Mouse (Mus musculus) activated CD4-positive, CD25-positive, alpha-beta regulatory T cell, adult 4 months (primary cell): Measurements from ENCODE around the gene Svs6. TPM values are rescaled to one million over a fixed set of nuclear protein-coding genes. Genes with fewer than 3 reads are reported as not detected.
"Not testable (repeated sequence)": the region's sequence is repeated elsewhere in the genome, so short reads cannot be mapped to it uniquely, and the experiment has no call there.

Source experiments
- ATAC-seq: one replicate; pipeline ENCODE4 v1.8.0; 2017
- polyA plus RNA-seq, 2 experiments: library from polyadenylated mRNA; unstranded; fragments of 100-300 nt; shearing (Covaris generic); gene quantifications; one replicate each; pipeline ENCODE4 v1.2.1; 2017

The Svs6 gene
- polyA plus RNA-seq = not detected

GRCm38 (mm10) chr2:164316451-164316850 lies at the start of gene Svs6:
Gene Svs6 (plus strand): TSS chr2:164316751.
- ATAC-seq = not testable (repeated sequence)

DNA sequence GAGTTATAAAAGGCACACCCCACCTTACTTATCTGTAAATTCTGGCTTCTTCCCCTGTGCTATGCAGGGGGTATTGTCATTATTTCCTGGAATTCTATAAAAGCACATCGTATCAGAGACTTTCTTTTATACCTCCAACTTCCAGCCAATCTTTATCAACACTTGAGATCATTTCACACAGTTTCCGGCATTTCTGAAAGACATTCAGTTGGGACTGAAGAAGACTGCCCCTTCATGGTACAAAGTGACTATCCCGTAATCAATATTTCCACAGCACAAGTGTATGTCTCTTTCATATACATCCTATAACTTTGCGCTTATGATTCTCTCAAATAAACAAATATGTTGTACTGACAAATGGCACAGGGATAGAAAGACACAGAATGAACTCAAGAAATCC lies 38.2 kb upstream of the Svs6 start, which contains the start of gene Svs4:
Gene Svs4, minus strand, starts transcription at position 101 of the 400 bp plus-strand sequence.
- ATAC-seq = no peak

- not testable (repeated sequence) for ATAC-seq
Observed at GRCm38 (mm10) chr2:164288968-164289367, 27.6 kb upstream of the Svs6 start, which contains the start of gene Svs3a. Gene Svs3a (plus strand): TSS chr2:164289268.

DNA sequence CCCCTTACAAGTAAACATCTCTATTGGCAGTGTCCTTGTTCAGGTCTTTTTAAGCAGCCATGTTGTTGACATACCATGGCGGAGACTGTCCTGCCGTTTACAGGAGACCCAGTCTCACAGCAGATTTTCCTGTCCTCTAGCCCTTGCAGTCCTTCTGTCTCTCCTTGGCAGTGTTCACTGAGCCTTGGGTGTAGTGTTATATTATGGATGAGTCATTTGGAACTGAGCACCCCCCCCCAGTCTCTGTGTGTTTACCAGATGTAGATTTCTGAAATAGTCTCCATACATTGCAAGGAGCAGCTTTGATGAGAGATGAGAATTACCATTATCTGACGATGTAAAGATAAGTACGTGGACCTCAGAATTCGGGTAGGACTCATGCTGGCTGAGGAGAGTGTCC lies 4.0 kb upstream of the Svs6 start:
- no peak for ATAC-seq

DNA sequence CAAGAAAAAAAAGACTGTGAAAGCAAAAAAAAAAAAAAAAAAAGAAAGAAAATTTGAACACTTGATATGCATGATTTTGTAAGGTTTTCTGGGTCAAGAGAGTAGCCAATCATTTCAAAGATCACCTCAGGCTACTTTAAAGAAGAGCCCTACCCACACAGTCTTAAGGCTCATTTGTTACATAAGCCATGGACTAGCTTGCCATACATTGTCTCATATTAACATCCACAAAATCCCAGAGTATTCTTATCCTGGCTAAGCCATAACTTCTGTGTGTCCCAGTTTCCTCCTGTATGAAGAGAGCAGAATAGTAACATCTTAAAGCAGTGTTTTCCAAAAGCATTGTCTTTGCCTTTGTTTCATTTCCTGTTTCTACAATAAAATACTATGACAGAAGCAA lies 1.1 kb upstream of the Svs6 start:
- not testable (repeated sequence) for ATAC-seq

- ATAC-seq = no peak
Observed at GRCm38 (mm10) chr2:164320983-164321382, 4.4 kb downstream of the Svs6 start.

DNA sequence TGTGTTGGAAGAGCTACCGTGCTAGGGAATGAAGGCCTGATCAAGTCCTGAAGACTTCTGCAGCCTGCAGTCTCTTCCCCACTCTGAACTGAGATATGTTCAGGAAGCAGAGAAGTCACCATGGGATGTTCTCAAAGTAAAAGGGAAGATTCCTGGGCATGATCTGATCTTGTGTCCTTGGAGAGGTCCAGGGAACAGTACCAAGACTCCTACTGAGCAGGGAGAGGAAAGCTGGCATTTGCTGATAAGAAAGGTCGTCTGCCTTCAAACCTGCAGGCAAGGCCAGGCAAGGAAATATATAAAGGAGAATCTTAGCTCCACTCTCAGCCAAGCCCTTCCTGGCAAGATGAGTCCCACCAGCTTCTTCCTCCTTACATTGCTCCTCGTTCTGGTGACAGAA lies 15.9 kb downstream of the Svs6 start, which contains the start of gene Svs5:
Gene Svs5, plus strand, starts transcription at position 301 of the 400 bp plus-strand sequence.
- not testable (repeated sequence) for ATAC-seq

- ATAC-seq = not testable (repeated sequence)
Observed at GRCm38 (mm10) chr2:164343732-164344131, 27.2 kb downstream of the Svs6 start.

- not testable (repeated sequence) for ATAC-seq
Observed at GRCm38 (mm10) chr2:164347697-164348096, 31.1 kb downstream of the Svs6 start.

DNA sequence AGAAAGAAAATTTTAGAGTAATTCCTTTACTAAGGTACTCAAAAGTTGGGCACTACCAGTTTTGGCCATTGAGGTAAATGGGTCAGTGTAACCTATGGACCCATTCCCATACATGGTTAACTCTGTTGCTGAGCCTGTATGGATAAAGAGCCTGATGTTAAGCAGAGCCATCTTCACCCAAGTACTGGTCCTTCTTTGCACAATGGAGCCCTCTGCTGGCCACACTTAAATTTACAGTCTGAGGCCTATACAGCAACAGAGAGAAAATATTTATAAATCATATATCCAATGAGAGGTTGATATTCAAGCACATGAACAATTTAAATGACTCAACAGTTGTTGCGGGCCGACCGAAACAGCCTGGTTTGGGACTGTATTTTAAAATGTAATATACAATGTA lies 32.4 kb downstream of the Svs6 start:
- no peak for ATAC-seq

- ATAC-seq = no peak
Observed at GRCm38 (mm10) chr2:164352697-164353096, 36.1 kb downstream of the Svs6 start.

DNA sequence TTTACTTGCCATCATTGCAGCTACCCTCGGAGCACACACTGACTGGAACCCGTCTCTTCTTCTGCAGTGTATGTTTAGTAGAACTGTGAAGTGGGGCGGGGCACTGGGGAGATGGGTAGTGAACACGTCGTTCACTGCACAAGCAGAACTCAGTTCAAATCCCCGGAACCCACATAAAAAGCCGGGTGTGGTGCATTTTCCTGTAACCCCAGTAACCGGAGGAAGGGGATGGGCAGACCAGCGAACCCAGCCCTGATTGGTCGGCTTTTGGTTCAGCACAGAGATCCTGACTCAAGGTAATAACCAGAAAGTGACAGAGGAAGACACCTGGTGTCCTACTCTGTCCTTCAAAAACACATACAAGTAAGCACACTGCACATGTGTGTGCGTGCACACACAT lies 36.8 kb downstream of the Svs6 start:
- no peak for ATAC-seq

DNA sequence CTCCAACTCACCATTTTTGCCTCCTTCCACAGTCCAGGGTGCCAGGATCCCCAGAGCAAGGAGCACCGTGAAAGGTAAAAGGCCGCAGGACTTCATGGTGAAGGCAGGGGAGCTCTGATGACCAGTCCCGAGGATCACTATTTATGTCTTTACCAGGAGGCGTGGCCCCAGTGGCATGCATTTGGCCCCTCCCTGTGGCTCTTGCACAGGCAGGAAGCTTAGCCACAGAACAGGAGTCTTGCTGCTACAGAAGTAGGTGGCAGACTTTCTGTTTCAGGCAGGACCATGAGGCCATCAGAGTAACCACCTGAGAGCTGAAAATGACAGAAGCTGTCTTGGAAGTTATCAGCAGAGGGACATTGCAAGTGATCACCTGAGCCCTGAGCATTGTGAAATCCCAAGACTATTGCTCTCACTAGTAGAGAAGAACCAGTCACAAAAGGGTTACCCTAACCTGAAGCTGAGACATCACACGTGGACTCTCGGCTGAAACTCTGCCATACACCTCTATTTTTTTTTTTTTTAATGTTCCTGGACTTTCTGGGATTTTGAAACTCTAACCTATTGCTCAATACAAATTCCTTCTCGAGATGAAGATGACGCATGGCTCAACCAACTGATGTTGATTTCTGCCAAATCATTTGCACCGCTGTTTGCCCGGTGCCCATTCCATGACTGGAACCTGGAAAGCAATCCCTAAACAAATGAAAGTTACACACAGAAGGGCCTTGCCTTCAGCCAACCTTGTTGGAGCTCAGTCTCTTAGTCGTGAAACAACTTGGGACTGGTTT lies 39.8 kb downstream of the Svs6 start:
- ATAC-seq = no peak

- no peak for ATAC-seq
Observed at GRCm38 (mm10) chr2:164358373-164358772, 41.8 kb downstream of the Svs6 start.

DNA sequence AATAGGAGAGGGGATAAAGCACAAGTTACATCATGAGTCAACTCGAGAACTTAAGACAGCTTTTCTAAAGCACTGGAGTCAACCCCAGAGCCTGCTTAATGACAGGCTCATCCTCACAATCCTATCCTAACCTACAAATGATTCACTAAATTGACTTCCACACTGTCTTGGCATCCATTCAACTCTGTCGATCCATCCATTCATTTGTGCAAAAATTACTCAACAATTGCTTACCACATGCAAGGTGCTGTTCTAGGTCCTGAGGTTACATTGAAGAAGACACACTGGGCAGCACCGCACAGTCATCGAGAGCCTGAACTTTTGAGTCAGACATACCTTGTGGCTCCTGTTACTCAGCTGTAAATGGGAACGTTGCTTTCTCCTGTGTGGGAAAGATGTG lies 42.5 kb downstream of the Svs6 start:
- no peak for ATAC-seq

DNA sequence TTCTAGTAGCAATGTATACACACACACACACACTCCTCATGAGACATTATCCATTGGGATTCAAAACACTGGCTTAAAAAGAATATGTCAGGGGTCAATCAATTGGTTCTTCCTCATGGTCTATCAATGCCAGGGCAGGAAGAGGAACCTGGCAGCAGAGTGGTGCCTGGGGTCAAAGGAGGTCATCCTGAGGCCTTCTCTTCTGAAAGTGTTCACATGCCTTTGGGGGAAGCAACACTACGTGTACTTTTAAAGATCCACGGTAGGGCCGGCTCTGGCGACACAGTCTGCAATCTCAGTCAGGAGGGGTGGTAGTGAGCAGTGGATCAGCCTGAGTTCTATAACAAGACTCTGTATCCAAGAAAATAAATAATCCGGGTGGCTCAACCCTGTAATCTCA lies 43.1 kb downstream of the Svs6 start:
- no peak for ATAC-seq

DNA sequence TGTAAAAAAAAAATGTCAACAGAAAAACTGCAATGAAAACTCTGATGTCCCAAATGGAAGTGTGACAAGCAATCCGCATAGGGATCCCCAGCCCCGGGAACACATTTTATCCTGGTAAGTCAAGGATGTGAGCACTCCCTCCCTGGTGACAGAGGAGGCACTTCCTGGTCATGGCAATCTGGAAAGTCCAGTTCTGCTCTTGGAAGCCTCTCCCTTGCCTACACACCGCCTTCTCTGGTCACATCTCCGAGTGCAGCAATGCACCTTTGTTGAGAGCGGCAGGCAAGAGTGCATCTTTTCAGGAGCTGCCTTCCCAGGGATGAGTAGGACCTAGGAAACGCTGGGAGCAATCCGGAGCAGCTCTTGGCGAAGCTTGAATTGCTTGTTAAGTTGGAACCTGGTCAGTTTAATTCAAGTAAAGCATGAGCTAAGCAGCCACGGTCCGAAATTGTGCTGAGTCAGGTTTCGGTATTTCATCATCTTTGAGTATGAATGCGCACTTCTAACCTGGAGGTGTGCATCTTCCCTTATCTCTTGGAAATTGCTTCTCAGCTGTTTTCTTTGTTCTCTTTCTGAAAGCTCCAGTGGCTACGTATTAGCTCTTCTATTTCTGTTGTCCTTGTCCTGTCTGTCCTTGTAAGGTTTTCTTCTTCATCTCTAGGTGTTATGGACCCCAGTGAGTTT lies 44.6 kb downstream of the Svs6 start:
- no peak for ATAC-seq

DNA sequence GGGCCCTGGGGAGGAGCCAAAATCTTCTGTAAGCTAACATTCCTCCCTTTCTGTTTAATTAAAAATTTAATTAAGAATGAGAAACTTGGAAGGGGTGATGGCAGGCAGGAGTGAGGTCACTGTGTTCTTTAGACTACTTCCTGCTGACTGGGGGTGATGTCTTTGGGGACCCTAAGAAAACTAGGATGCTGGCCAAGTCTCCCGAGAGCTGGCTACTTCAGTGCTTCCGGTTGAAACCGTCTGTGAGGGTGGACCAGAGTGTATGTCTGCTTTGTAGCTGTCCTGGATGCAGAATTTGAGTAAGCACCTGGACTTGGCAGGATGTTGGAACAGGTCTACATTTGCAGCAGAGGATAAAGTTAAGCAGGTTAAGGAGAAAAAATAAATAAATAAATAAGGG lies 50.4 kb downstream of the Svs6 start:
- ATAC-seq = no peak

Other genes with a start within 250 kb of the Svs6 start
- 100 to 1,000 TPM; 188 to 203 TPM for gene Stk4, start 246.4 kb upstream of the Svs6 start, polyA plus RNA-seq
- gene Tomm34, start 245.6 kb upstream of the Svs6 start, polyA plus RNA-seq = 100 to 1,000 TPM; 109 to 114 TPM
- gene Kcns1, start 145.6 kb upstream of the Svs6 start, polyA plus RNA-seq = under 1 TPM in 1 of 2 experiments, not detected in 1; 0.12 TPM
- not detected for gene Wfdc5, start 134.0 kb upstream of the Svs6 start, polyA plus RNA-seq
- not detected for gene Wfdc12, start 126.1 kb upstream of the Svs6 start, polyA plus RNA-seq
- gene Wfdc15a, start 116.6 kb upstream of the Svs6 start, polyA plus RNA-seq = not detected
- gene Wfdc15b, start 95.1 kb upstream of the Svs6 start, polyA plus RNA-seq = not detected
- gene Svs2, start 78.3 kb upstream of the Svs6 start, polyA plus RNA-seq = not detected
- not detected for gene Svs3b, start 60.1 kb upstream of the Svs6 start, polyA plus RNA-seq
- not detected for gene Svs4, start 38.3 kb upstream of the Svs6 start, polyA plus RNA-seq
- not detected for gene Svs3a, start 27.5 kb upstream of the Svs6 start, polyA plus RNA-seq
- not detected for gene Svs5, start 16.0 kb downstream of the Svs6 start, polyA plus RNA-seq
- 1 to 10 TPM; 3.4 to 4.2 TPM for gene Slpi, start 72.3 kb downstream of the Svs6 start, polyA plus RNA-seq
- not detected for gene Rbpjl, start 86.4 kb downstream of the Svs6 start, polyA plus RNA-seq
- gene Matn4, start 88.4 kb downstream of the Svs6 start, polyA plus RNA-seq = under 1 TPM in 1 of 2 experiments, not detected in 1; 0.32 TPM
- 10 to 100 TPM; 13.8 to 23.7 TPM for gene Sdc4, start 127.1 kb downstream of the Svs6 start, polyA plus RNA-seq
- 10 to 100 TPM; 29.7 to 33.4 TPM for gene Sys1, start 140.2 kb downstream of the Svs6 start, polyA plus RNA-seq
- gene Gm20458, start 144.2 kb downstream of the Svs6 start, polyA plus RNA-seq = 1 to 10 TPM in 1 of 2 experiments, not detected in 1; 3.7 TPM
- under 1 TPM in 1 of 2 experiments, not detected in 1; 0.37 TPM for gene Trp53tg5, start 157.0 kb downstream of the Svs6 start, polyA plus RNA-seq
- gene Dbndd2, start 169.4 kb downstream of the Svs6 start, polyA plus RNA-seq = 1 to 10 TPM; 2.1 to 6.8 TPM
- 10 to 100 TPM; 19.6 to 47.7 TPM for gene Pigt, start 180.8 kb downstream of the Svs6 start, polyA plus RNA-seq
- not detected for gene Wfdc2, start 245.7 kb downstream of the Svs6 start, polyA plus RNA-seq